Mouse (Mus musculus) hindbrain, embryonic 13.5 days (tissue): ENCODE measurements at regions not wholly inside any gene's neighbourhood (a gene's known extent, or its start where the extent isn't known, plus 50 kb on each side); places are given as distances from the start of the nearest gene placed in this dataset.

Experiments
- ATAC-seq: fragments of 200-750 bp; cut with Nextera tagmentation; 2 replicates; pipeline ENCODE4 v1.8.0; 2017; ENCODE audit warnings: moderate TSS enrichment; ENCODE audit not compliant: low FRiP score
- H3K27ac ChIP-seq: fragments of 300-500 bp; sonication (generic); 2 replicates; pipeline ENCODE4 v1.5.1; 2015; ENCODE audit warnings: inconsistent platforms, mild to moderate bottlenecking, moderate library complexity
- H3K27me3 ChIP-seq: fragments of 300-500 bp; sonication (generic); 2 replicates; pipeline ENCODE4 v1.6.1; 2015; ENCODE audit warnings: mild to moderate bottlenecking, inconsistent platforms
- H3K36me3 ChIP-seq: fragments of 300-500 bp; sonication (generic); 2 replicates; pipeline ENCODE4 v1.6.1; 2015; ENCODE audit warnings: mild to moderate bottlenecking, inconsistent platforms
- H3K4me1 ChIP-seq: fragments of 300-500 bp; sonication (generic); replicated peaks from 2 replicates; pipeline ENCODE4 v1.6.1; 2015; ENCODE audit warnings: inconsistent platforms
- H3K4me2 ChIP-seq: fragments of 300-500 bp; sonication (generic); 2 replicates; pipeline ENCODE4 v1.6.1; 2015; ENCODE audit warnings: inconsistent platforms, mild to moderate bottlenecking, moderate library complexity
- H3K4me3 ChIP-seq: fragments of 300-500 bp; sonication (generic); 2 replicates; pipeline ENCODE4 v1.5.1; 2015; ENCODE audit warnings: mild to moderate bottlenecking, inconsistent platforms
- H3K9ac ChIP-seq: fragments of 300-500 bp; sonication (generic); 2 replicates; pipeline ENCODE4 v1.6.1; 2015; ENCODE audit warnings: mild to moderate bottlenecking, inconsistent platforms
- H3K9me3 ChIP-seq: fragments of 300-500 bp; sonication (generic); 2 replicates; pipeline ENCODE4 v1.6.1; 2016; ENCODE audit warnings: inconsistent platforms
- WGBS: fragments of 180-500 bp; shearing (Covaris S2); methylation state at CpG from one replicate; pipeline ENCODE4 v1.1.7; 2015; 5-methylcytosine and 5-hydroxymethylcytosine counted together

DNA sequence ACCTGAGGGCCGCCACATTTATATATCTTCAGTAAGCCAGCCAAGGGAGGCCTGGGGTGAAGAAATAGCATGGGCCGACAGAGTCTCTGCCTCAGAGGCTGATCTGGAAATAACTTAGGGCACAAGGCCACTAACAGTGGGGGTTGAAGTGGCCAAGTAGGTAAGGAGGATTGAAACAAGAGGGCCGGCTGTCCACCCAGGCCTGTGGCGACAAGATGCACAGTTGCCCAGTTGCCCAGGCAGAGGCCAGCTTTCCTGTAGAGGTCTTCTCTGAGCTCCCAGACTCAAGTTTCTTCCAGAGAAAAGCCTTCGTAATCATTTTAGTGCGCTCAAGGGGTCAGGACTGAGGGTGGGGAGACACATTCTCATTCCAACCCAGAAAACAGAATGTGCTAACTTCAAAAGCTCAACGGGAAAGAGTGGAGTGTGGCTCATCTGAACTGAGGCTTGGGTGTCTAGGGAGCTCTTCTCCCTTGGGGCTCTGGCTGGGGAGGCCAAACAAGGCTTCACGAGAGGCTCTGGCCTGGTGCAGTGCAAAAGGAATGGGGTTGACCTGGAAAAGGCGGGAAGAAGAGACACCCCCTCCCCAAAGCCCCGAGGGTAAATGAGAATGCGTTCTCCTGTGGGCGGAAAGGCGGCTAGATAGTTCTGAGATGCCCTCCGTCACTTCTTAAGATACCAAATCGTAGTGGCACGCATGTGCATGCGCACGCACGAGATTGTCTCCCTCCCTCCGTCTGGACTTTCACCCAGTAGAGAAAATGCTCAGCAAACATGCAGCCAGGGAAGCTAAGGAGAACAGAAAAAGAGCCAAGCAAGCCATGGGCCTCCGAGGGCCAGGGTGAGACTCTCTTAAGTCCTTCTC lies 112.7 kb upstream of the Lemd2 start:
- H3K4me1 ChIP-seq = peaks cover 41% of the 10 kb centered on the region
- 84% methylated on average over 21 of the region's 21 CpGs for WGBS

DNA sequence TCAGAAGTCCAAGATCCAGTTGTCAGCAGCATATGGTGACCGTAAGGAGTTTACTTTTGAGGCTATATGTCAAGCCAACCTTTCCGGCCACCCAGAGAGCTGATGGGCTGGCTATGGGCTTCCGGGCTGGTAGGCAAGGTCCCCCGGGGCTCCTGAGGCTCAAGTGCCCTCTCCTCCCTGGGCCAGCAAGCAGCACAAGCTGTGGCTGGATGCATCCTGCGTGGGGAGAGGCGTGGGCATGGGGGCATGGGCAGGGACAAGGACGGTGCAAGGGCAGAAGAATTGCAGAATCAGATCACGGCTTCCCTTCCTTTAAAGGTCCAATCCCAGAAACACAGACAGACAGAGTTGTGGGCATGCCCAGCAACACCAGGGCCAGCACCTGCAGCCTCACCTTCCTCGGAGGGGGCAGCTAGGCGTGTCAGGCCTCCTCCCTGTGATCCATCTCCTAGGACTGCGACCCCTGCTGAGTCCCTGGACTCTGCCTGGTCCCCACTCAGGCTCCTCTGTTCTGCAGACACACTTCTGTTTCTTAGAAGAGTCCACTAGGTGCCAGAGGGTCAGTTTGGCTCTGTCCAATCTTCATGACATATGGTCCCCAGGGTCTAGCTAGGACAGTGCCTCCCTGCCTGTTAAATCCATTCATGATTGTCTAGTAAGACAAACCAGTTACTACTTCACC lies 111.8 kb upstream of the Lemd2 start:
- ATAC-seq = no peak
- Histone ChIP-seq H3K4me3 (no peak overlapping the region), H3K4me2 (no peak overlapping the region), H3K36me3 (no peaks in the 10 kb centered on the region), H3K9ac (no peak overlapping the region), H3K9me3 (no peaks in the 10 kb centered on the region), H3K4me1 (peaks cover 41% of the 10 kb centered on the region), H3K27ac (no peak overlapping the region), H3K27me3 (peaks cover 23% of the 10 kb centered on the region)
- 82% methylated on average over 11 of the region's 11 CpGs for WGBS

More for the DNA sequence above, 112.7 kb upstream of the Lemd2 start:
- peaks cover 26% of the 10 kb centered on the region for H3K27me3 ChIP-seq
- no peaks in the 10 kb centered on the region for H3K9me3 ChIP-seq
- no peak overlapping the region for H3K4me2 ChIP-seq
- H3K9ac ChIP-seq = no peak overlapping the region
- peak overlapping the region; percentile 52; the same call in 1 of the 2 replicates for H3K27ac ChIP-seq
- H3K4me3 ChIP-seq = no peak overlapping the region
- no peak for ATAC-seq
- no peaks in the 10 kb centered on the region for H3K36me3 ChIP-seq

DNA sequence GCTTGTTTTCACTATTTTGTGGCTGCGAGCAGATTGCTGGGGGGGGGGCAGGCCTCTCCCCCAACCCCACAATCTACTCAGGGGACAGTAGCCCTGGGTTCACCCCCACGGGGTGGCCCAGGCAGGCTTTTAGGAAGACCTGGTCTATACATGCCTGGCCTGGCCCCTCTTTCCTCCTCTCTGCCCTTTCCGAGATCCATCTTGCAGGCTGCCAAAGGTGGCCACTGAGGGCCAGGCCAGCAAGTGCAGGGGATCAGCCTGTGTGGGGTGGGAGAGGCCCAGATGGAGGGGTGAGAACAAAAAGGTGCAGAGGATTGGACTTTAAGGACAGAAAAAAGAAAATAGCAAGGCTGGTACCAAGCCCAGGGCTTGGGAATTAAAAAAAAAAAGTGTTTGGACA lies 111.2 kb upstream of the Lemd2 start:
- no peaks in the 10 kb centered on the region for H3K36me3 ChIP-seq
- no peaks in the 10 kb centered on the region for H3K9me3 ChIP-seq
- peaks cover 21% of the 10 kb centered on the region for H3K27me3 ChIP-seq
- WGBS = 46% methylated on average over 3 of the region's 3 CpGs
- H3K27ac ChIP-seq = no peak overlapping the region
- ATAC-seq = no peak
- peaks cover 41% of the 10 kb centered on the region for H3K4me1 ChIP-seq
- no peak overlapping the region for H3K4me3 ChIP-seq
- no peak overlapping the region for H3K4me2 ChIP-seq
- no peak overlapping the region for H3K9ac ChIP-seq

DNA sequence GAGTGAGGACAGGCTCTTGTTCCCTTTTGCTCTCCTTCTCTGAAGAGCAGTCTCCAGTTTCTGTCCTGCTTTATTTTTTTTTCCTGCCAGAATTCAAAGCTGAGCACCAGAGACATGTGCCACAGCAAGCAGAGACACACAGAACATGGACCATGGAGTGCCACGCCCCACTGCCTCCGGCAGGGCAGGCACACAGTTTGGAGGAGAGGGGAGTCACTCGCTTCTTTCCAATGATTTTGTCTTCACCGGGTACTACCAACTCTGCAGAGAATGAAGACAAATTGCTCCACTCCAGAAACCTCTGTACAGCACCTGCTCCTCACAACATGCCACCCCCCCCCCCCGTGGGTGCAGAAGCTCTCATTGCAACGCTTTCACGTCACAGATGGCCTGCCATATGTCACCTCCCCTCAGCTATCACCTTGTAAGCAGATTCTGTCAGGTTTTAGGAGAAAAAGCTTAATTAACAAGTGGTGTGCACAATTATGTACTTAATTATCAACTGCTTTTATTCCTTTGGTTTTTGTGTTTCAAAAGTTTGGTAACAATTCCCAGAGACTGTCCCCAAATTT lies 110.6 kb upstream of the Lemd2 start:
- Histone ChIP-seq H3K36me3 (no peaks in the 10 kb centered on the region), H3K4me1 (peaks cover 41% of the 10 kb centered on the region), H3K4me3 (no peak overlapping the region), H3K9me3 (no peaks in the 10 kb centered on the region), H3K9ac (no peak overlapping the region), H3K27me3 (peaks cover 19% of the 10 kb centered on the region), H3K4me2 (no peak overlapping the region), H3K27ac (no peak overlapping the region)
- 42% methylated on average over 7 of the region's 7 CpGs for WGBS
- ATAC-seq = 0 out of 2 replicates have a peak, but pooled peaks have one; percentile 37

DNA sequence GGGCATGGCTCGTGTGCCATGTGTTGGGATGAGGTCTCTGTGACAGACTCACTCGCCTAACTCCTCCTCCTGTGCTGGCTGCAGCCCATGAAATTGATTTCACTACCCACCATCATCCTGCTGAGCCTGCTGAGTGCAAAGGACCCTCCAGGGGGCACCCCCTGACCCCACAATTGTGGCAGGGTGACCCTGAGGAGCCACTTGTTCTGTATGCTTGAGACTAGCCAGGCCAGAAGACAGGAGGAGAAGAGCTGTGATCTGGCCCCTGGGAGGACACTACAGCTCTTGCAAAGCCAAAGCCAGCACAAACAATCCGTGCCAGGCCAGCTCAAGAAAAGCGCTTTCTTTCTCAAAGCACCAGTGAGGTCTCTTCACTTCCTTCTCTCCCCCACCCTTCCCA lies 104.7 kb upstream of the Lemd2 start:
- Histone ChIP-seq H3K4me1 (peaks cover 9% of the 10 kb centered on the region; the same call in 1 of the 2 replicates), H3K36me3 (no peaks in the 10 kb centered on the region), H3K9me3 (no peaks in the 10 kb centered on the region), H3K4me2 (no peak overlapping the region), H3K9ac (no peak overlapping the region), H3K4me3 (no peak overlapping the region), H3K27ac (0 out of 2 replicates have a peak overlapping the region, but pooled peaks have one; percentile 2), H3K27me3 (peaks cover 12% of the 10 kb centered on the region)
- 24% methylated on average over 4 of the region's 4 CpGs for WGBS
- ATAC-seq = no peak

DNA sequence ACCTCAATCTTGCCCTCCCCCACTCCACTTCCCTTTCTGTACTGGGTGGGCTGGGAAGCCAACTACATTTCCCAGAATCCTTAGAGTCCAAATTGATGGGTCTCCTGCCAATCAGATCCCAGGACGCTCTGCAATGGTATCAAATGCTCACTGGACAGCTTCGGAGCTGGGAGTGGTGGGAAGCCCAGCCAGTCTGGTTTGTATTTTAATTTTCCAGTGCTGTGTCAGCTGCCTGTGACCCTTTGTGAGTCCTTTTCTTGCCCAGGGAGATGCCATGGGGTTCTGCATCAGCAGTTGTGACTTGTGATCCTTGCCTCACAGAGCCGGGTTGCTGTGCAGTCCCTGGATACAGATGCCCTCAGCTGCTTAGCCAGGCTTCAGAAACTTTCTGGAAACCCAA lies 100.6 kb upstream of the Lemd2 start:
- no peak for ATAC-seq
- 55% methylated on average over 3 of the region's 3 CpGs for WGBS
- no peaks in the 10 kb centered on the region for H3K36me3 ChIP-seq
- no peak overlapping the region for H3K9ac ChIP-seq
- H3K4me1 ChIP-seq = peaks cover 9% of the 10 kb centered on the region; the same call in 1 of the 2 replicates
- H3K27ac ChIP-seq = no peak overlapping the region
- no peak overlapping the region for H3K4me3 ChIP-seq
- 0 out of 2 replicates have a peak, but pooled peaks cover 3% of the 10 kb centered on the region for H3K27me3 ChIP-seq
- H3K4me2 ChIP-seq = peak overlapping the region; percentile 16; the same call in 1 of the 2 replicates
- H3K9me3 ChIP-seq = no peaks in the 10 kb centered on the region

DNA sequence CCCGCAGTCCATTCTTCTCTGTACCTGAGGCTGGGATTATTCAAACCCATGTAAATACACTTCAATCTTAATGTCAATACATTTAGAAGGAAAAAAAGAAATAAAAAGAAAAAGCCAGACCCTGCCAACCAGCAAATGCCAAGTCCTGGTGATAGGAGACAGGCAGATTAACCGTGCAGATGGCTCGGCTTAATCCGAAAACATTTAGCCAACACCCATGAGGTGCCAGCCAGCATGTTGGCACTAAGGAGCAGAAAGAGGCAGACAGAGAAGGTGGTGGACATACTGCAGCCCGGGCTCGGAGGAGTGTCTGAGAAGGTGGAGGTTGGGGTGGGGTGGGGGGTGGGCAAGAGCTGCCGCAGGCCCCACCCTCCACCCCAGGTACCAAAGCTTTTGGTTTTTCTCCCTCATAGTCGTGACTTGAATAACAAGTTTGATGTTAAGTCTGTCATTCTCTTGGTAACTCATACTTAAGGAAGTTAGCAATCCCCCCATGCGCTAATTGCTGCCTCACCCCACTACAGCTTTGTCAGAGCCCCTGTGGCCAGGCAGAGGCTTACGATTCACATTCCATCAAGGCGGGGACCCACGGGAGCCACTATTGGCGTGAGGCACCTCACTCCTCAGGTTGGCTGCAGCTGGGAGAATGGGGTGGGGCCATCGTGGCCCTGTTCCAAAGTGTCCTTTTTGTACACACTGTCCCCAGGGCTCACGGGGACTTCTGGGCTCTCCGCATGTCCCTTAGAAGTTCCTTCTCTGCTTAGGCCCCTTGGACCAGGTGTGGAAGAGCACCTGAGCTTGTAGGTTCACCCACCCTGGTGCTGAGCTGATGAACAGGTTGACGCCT lies 99.6 kb upstream of the Lemd2 start:
- no peaks in the 10 kb centered on the region for H3K9me3 ChIP-seq
- no peaks in the 10 kb centered on the region for H3K36me3 ChIP-seq
- peaks cover 5% of the 10 kb centered on the region; the same call in 1 of the 2 replicates for H3K4me1 ChIP-seq
- H3K27me3 ChIP-seq = 0 out of 2 replicates have a peak, but pooled peaks cover 3% of the 10 kb centered on the region
- H3K9ac ChIP-seq = no peak overlapping the region
- H3K27ac ChIP-seq = no peak overlapping the region
- no peak overlapping the region for H3K4me2 ChIP-seq
- no peak overlapping the region for H3K4me3 ChIP-seq
- WGBS = 86% methylated on average over 17 of the region's 17 CpGs
- no peak for ATAC-seq

DNA sequence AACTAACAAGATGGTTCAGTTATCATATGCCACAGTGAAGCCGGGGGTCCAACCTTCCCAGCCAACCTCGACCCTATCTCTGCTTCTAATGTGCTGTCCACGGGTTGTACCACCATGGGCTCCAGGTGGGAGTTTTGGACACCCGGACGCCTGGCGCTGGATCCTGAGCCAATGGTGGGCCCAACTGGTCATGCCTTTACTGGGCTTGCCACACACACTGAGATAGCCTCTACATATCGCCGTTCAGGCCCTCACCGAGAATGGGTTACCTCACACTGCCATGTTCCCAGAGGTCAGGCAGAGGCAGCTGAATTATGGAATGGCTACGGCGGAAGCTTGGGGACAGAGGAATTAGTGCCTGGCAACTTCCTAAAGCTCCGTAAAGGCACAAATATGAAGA lies 98.8 kb upstream of the Lemd2 start:
- Histone ChIP-seq H3K9ac (no peak overlapping the region), H3K4me1 (peaks cover 4% of the 10 kb centered on the region; the same call in 1 of the 2 replicates), H3K9me3 (no peaks in the 10 kb centered on the region), H3K36me3 (no peaks in the 10 kb centered on the region), H3K27ac (no peak overlapping the region), H3K27me3 (0 out of 2 replicates have a peak, but pooled peaks cover 3% of the 10 kb centered on the region), H3K4me2 (no peak overlapping the region), H3K4me3 (no peak overlapping the region)
- ATAC-seq = no peak
- 93% methylated on average over 12 of the region's 12 CpGs for WGBS

DNA sequence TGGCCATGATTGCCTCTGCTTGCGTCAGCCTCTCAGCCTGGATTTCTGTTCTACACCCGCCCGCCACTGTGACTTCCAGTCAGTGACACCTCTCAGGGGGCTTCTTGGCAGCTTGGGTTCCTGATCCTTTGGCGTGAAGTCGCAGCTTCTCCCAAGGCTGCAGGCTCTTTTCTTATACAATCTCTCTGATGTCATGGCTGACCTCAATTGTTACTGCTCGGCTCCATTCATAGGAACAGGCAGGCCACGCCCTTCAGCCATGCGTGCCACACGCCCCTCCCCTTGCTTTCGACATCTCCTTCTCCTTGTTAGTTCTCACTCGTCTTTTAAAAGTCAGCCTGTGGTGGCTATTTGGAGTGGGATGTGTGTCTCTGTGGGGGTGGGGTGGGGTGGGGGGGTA lies 97.1 kb upstream of the Lemd2 start:
- Histone ChIP-seq H3K9ac (no peak overlapping the region), H3K9me3 (no peaks in the 10 kb centered on the region; the same call in 1 of the 2 replicates), H3K4me3 (no peak overlapping the region), H3K4me2 (no peak overlapping the region), H3K36me3 (no peaks in the 10 kb centered on the region), H3K4me1 (peaks cover 4% of the 10 kb centered on the region; the same call in 1 of the 2 replicates), H3K27me3 (0 out of 2 replicates have a peak, but pooled peaks cover 3% of the 10 kb centered on the region), H3K27ac (no peak overlapping the region)
- 47% methylated on average over 11 of the region's 11 CpGs for WGBS
- ATAC-seq = no peak

DNA sequence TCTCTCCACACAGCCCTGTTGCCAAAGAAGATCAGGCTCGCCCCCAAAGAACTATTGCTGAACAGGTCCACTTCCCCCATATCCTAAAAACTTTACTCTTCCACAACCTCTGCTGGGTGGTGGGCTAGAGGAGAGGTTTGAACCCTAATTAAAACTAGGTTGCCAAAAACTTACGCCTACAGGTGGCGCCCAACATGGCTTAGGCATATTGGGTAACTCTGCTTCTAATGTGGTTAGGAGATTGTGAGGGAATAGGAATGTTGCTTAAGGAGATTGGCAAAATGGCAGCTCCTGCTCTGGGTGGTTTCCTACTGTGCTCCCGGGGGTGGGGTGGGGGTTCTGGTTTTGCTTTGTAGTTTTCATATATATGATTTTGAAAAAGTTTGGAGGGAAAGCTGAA lies 95.0 kb upstream of the Lemd2 start:
- Histone ChIP-seq H3K4me2 (no peak overlapping the region), H3K9ac (no peak overlapping the region), H3K36me3 (no peaks in the 10 kb centered on the region), H3K27ac (no peak overlapping the region), H3K27me3 (0 out of 2 replicates have a peak, but pooled peaks cover 3% of the 10 kb centered on the region), H3K4me1 (peaks cover 5% of the 10 kb centered on the region), H3K9me3 (no peaks in the 10 kb centered on the region; the same call in 1 of the 2 replicates), H3K4me3 (no peak overlapping the region)
- ATAC-seq = no peak
- 80% methylated on average over 4 of the region's 4 CpGs for WGBS

DNA sequence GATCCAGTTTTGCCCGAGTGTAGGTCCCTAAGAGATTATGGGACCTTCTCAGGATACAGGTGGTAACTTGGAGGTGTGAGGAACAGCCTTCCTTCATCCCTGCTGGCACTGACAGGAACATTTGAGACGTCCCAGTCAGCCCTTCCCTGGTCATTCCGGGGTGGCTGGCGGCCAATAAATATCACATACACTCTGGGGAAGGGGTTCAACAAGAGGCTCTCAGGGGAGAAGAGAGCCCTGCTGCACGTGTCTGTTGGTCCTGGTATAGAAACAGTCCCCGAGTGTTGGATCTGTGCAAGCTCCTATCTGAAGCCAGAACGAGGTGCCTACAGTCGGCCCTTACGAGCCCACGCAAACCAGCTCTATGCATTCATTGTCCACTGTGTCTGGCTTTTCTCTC lies 94.1 kb upstream of the Lemd2 start:
- no peaks in the 10 kb centered on the region; the same call in 1 of the 2 replicates for H3K9me3 ChIP-seq
- no peak overlapping the region for H3K27ac ChIP-seq
- no peaks in the 10 kb centered on the region for H3K36me3 ChIP-seq
- H3K4me2 ChIP-seq = no peak overlapping the region
- H3K9ac ChIP-seq = no peak overlapping the region
- peaks cover 11% of the 10 kb centered on the region for H3K4me1 ChIP-seq
- H3K4me3 ChIP-seq = no peak overlapping the region
- ATAC-seq = no peak
- WGBS = 87% methylated on average over 10 of the region's 10 CpGs
- H3K27me3 ChIP-seq = 0 out of 2 replicates have a peak, but pooled peaks cover 3% of the 10 kb centered on the region
